ENCODE assay signal across 10 mouse cellular contexts in the genomic region with DNA sequence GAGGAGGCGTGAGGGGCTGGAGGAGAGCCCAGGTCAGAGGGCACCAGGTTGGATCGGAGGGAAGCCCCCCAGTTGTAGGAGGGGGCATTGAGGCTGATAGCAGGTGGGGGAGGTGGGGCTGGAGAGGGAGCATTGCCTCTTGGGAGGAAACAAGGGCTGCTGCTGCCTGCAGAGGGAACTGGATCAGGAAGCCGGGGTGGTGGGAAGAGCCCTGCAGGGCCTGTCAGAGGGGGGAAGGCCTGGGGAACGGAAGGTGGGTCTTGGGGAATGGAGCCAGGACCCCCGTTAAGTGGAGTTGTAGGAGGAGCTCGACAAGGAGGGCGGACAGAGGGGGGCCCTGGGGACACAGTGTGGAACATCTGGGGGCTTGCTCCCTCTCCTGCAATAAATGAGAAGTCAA. TPM values are rescaled to one million over a fixed set of nuclear protein-coding genes. Genes with fewer than 3 reads are reported as not detected.
DNase-seq lines count a peak whose midpoint lies in the region; ATAC-seq and TF ChIP-seq lines count a peak whose summit lies in the region.
"Had no signal": no experiment of that assay in that cellular context is flagged by ENCODE, and none has a peak within 500 bp of the region (broad histone marks: within the 10 kb centered on the region; RNA-seq: fewer than 3 reads in every experiment).

No protein-coding gene starts in this region.

- no peak overlapping the region for H3K9ac ChIP-seq in forebrain, embryonic 14.5 days (ENCODE audit: low read length)
- 0 out of 2 replicates have a peak overlapping the region, but pooled peaks have one; percentile 96 for H3K9ac ChIP-seq in liver, embryonic 13.5 days

- no peaks in the 10 kb centered on the region for H3K9me3 ChIP-seq in E14TG2a.4 (ENCODE audit: low read length)
- no peaks in the 10 kb centered on the region for H3K9me3 ChIP-seq in forebrain, embryonic 14.5 days (replicated peaks; ENCODE audit: control insufficient read depth, low read length)
- H3K9me3 ChIP-seq in liver, embryonic 13.5 days (replicated peaks): no peaks in the 10 kb centered on the region

- peak overlapping the region; percentile 97; the same call in 1 of the 2 replicates for H3K4me3 ChIP-seq in gastrocnemius, adult 2 months
- H3K4me3 ChIP-seq in E14TG2a.4 (replicated peaks; ENCODE audit: low read length): peak overlapping the region; percentile 86; the same call in 1 of the 2 replicates
- H3K4me3 ChIP-seq in forebrain, embryonic 14.5 days (ENCODE audit: low read depth, low read length): no peak overlapping the region
- H3K4me3 ChIP-seq in liver, embryonic 13.5 days (replicated peaks): peak overlapping the region; percentile 78; the same call in 1 of the 2 replicates
- H3K4me3 ChIP-seq: heart, adult 2 months had no signal

- 0 out of 2 replicates have a peak overlapping the region, but pooled peaks have one; percentile 98 for H3K27ac ChIP-seq in gastrocnemius, adult 2 months
- H3K27ac ChIP-seq in forebrain, embryonic 14.5 days (ENCODE audit: low read depth, low read length): no peak overlapping the region
- no peak overlapping the region for H3K27ac ChIP-seq in liver, embryonic 13.5 days
- H3K27ac ChIP-seq: heart, adult 2 months had no signal

- no peak for TF ChIP-seq CTCF in gastrocnemius, adult 2 months (IDR thresholded peaks at IDR 0.05)
- no peak for TF ChIP-seq CTCF in E14TG2a.4 (conservative IDR thresholded peaks at IDR 0.05; ENCODE audit: low read length)

- ATAC-seq in forebrain, embryonic 14.5 days: no peak
- ATAC-seq in liver, embryonic 13.5 days (ENCODE audit: low read depth): no peak

- 66% methylated on average over 7 of the region's 7 CpGs for WGBS in forebrain, embryonic 14.5 days
- 80% methylated on average over 7 of the region's 7 CpGs for WGBS in liver, embryonic 13.5 days (ENCODE audit: insufficient replicate concordance)

- no peak for DNase-seq in gastrocnemius, adult 2 months
- no peak for DNase-seq in gastrocnemius, postnatal 4 days (ENCODE audit: low spot score in 2 of 2)
- no peak for DNase-seq in forebrain, embryonic 14.5 days (ENCODE audit: low spot score)
- no peak for DNase-seq in liver, embryonic 13.5 days
- no peak for DNase-seq in c-Kit-positive CD71-positive TER-119-positive erythroid progenitor cells, embryonic 14.5 days (ENCODE audit: low spot score)
- DNase-seq in layer of hippocampus, adult 18-20 months (ENCODE audit: low spot score in 2 of 2): no peak
- no peak for DNase-seq in frontal cortex, postnatal 10 days (ENCODE audit: low spot score in 2 of 2)
- DNase-seq: spleen, adult 18-20 months had no signal

- intact Hi-C loops in gastrocnemius, adult 2 months (cut with DNase I): no loop called here

- H3K27me3 ChIP-seq in E14TG2a.4 (ENCODE audit: insufficient read depth, low read length): no peaks in the 10 kb centered on the region
- no peaks in the 10 kb centered on the region for H3K27me3 ChIP-seq in forebrain, embryonic 14.5 days (replicated peaks; ENCODE audit: control insufficient read depth, insufficient read depth, low read length)
- no peaks in the 10 kb centered on the region for H3K27me3 ChIP-seq in liver, embryonic 13.5 days

- peak overlapping the region; percentile 78; the same call in 1 of the 2 replicates for H3K4me2 ChIP-seq in forebrain, embryonic 14.5 days (ENCODE audit: low read length)
- peak overlapping the region; percentile 88 for H3K4me2 ChIP-seq in liver, embryonic 13.5 days

- H3K36me3 ChIP-seq in E14TG2a.4 (ENCODE audit: insufficient read depth, low read length): peaks cover 66% of the 10 kb centered on the region
- peaks cover 63% of the 10 kb centered on the region for H3K36me3 ChIP-seq in forebrain, embryonic 14.5 days (ENCODE audit: control insufficient read depth, insufficient read depth, low read length)
- peaks cover 63% of the 10 kb centered on the region for H3K36me3 ChIP-seq in liver, embryonic 13.5 days

- peaks cover 87% of the 10 kb centered on the region for H3K4me1 ChIP-seq in E14TG2a.4 (replicated peaks; ENCODE audit: low read depth, low read length)
- H3K4me1 ChIP-seq in forebrain, embryonic 14.5 days (ENCODE audit: control insufficient read depth, insufficient read depth, low read length): peaks cover 17% of the 10 kb centered on the region
- peaks cover 53% of the 10 kb centered on the region for H3K4me1 ChIP-seq in liver, embryonic 13.5 days (replicated peaks)

RNA-seq across cellular contexts. Expression of gene Mbd6, which starts 2.6 kb away (rescaled TPM):
- 10 to 100 TPM; 16.2 to 18.7 TPM for total RNA-seq in gastrocnemius, adult 2 months (2021)
- total RNA-seq in gastrocnemius, postnatal 4 days (2021): 10 to 100 TPM; 34.2 to 41.9 TPM
- 8.4 and 11.2 TPM in 2 replicates for polyA plus RNA-seq in forebrain, embryonic 14.5 days (2014; fragmentation: Nextera tagmentation; extraction: Ambion mirVana)
- 5.9 and 6.5 TPM in 2 replicates for polyA plus RNA-seq in liver, embryonic 13.5 days (2015; fragmentation: Nextera tagmentation; extraction: Ambion mirVana)
- 10 to 100 TPM; 48.1 to 53.2 TPM for total RNA-seq in layer of hippocampus, adult 18-20 months (2021)

RNA-seq across cellular contexts. Expression of gene Dctn2, which starts 20.0 kb away (rescaled TPM):
- total RNA-seq in gastrocnemius, adult 2 months (2021): 10 to 100 TPM; 91.3 to 98.3 TPM
- total RNA-seq in gastrocnemius, postnatal 4 days (2021): 100 to 1,000 TPM; 145 to 146 TPM
- 286 and 300 TPM in 2 replicates for polyA plus RNA-seq in forebrain, embryonic 14.5 days (2014; fragmentation: Nextera tagmentation; extraction: Ambion mirVana)
- 80.0 and 80.1 TPM in 2 replicates for polyA plus RNA-seq in liver, embryonic 13.5 days (2015; fragmentation: Nextera tagmentation; extraction: Ambion mirVana)
- total RNA-seq in layer of hippocampus, adult 18-20 months (2021): 100 to 1,000 TPM; 253 to 259 TPM

RNA-seq across cellular contexts. Expression of gene Kif5a, which starts 23.0 kb away (rescaled TPM):
- total RNA-seq in gastrocnemius, adult 2 months (2021): under 1 TPM; 0.10 to 0.20 TPM
- 1 to 10 TPM; 1.2 to 1.4 TPM for total RNA-seq in gastrocnemius, postnatal 4 days (2021)
- polyA plus RNA-seq in forebrain, embryonic 14.5 days (2014; fragmentation: Nextera tagmentation; extraction: Ambion mirVana): 47.6 and 68.8 TPM in 2 replicates
- polyA plus RNA-seq in liver, embryonic 13.5 days (2015; fragmentation: Nextera tagmentation; extraction: Ambion mirVana): 0.02 and 0.14 TPM in 2 replicates
- total RNA-seq in layer of hippocampus, adult 18-20 months (2021): 100 to 1,000 TPM; 839 to 860 TPM

RNA-seq across cellular contexts. Expression of gene Mars, which starts 25.4 kb away (rescaled TPM):
- 10 to 100 TPM; 69.0 to 71.4 TPM for total RNA-seq in gastrocnemius, adult 2 months (2021)
- 10 to 100 TPM; 47.5 to 48.0 TPM for total RNA-seq in gastrocnemius, postnatal 4 days (2021)
- 124 and 135 TPM in 2 replicates for polyA plus RNA-seq in forebrain, embryonic 14.5 days (2014; fragmentation: Nextera tagmentation; extraction: Ambion mirVana)
- 150 and 166 TPM in 2 replicates for polyA plus RNA-seq in liver, embryonic 13.5 days (2015; fragmentation: Nextera tagmentation; extraction: Ambion mirVana)
- total RNA-seq in layer of hippocampus, adult 18-20 months (2021): 10 to 100 TPM; 55.2 to 57.5 TPM

RNA-seq across cellular contexts. Expression of gene Arhgap9, which starts 35.6 kb away (rescaled TPM):
- total RNA-seq in gastrocnemius, adult 2 months (2021): under 1 TPM; 0.89 to 0.99 TPM
- 1 to 10 TPM; 2.8 to 3.9 TPM for total RNA-seq in gastrocnemius, postnatal 4 days (2021)
- 0.70 and 1.2 TPM in 2 replicates for polyA plus RNA-seq in forebrain, embryonic 14.5 days (2014; fragmentation: Nextera tagmentation; extraction: Ambion mirVana)
- 14.0 and 15.1 TPM in 2 replicates for polyA plus RNA-seq in liver, embryonic 13.5 days (2015; fragmentation: Nextera tagmentation; extraction: Ambion mirVana)
- total RNA-seq in layer of hippocampus, adult 18-20 months (2021): under 1 TPM; 0.84 to 0.92 TPM

Comparison
In these comparisons a context has a peak if more than half of its experiments do, and no peak if none do; other contexts are left out.
1. RNA of gene Kif5a, which starts 23.0 kb away (total RNA-seq): 839 to 860 TPM in layer of hippocampus, adult 18-20 months; 1.2 to 1.4 TPM in gastrocnemius, postnatal 4 days and 0.10 to 0.20 TPM in gastrocnemius, adult 2 months; every median in the first group is over 100 times any median in the second.